ENCODE assay signal across 11 mouse cellular contexts in the genomic region with DNA sequence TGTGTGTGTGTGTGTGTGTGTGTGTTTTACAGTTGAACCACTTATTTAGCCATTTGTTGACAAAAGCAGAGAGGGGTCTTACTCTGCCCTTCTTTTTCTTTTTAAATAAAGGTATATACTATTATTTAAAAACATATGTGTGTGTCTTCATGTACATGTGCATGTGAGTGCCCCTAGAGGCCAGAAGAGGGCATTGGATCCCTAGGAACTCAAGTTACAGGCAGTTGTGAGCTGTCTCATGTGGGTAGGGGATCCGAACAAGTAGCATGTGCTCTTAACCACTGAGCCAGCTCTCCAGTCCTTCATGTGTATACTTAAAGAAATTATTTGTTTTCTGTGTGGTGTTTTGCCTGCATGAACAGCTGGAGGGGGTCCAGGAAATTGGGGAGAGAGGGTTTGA. TPM values are rescaled to one million over a fixed set of nuclear protein-coding genes. Genes with fewer than 3 reads are reported as not detected.
DNase-seq lines count a peak whose midpoint lies in the region; ATAC-seq and TF ChIP-seq lines count a peak whose summit lies in the region.
"Had no signal": no experiment of that assay in that cellular context is flagged by ENCODE, and none has a peak within 500 bp of the region (broad histone marks: within the 10 kb centered on the region; RNA-seq: fewer than 3 reads in every experiment).

No protein-coding gene starts in this region.

- H3K27me3 ChIP-seq in hindbrain, postnatal 0 days (ENCODE audit: insufficient read depth, low read length), result no peaks in the 10 kb centered on the region
- H3K27me3 ChIP-seq in hindbrain, embryonic 10.5 days (ENCODE audit: insufficient read depth, poor library complexity, severe bottlenecking), result no peaks in the 10 kb centered on the region
- H3K27me3 ChIP-seq: limb, embryonic 15.5 days had no signal

- H3K27ac ChIP-seq in hindbrain, postnatal 0 days, result no peak overlapping the region
- no peak overlapping the region for H3K27ac ChIP-seq in hindbrain, embryonic 10.5 days
- H3K27ac ChIP-seq in cortical plate, adult 2 months (ENCODE audit: insufficient read depth, low read length), result no peak overlapping the region
- H3K27ac ChIP-seq: limb, embryonic 15.5 days had no signal

- no peak for TF ChIP-seq POLR2A in cortical plate, adult 2 months (IDR thresholded peaks at IDR 0.05; ENCODE audit: extremely low read depth, insufficient read depth, low read length)

- no peak overlapping the region for H3K4me2 ChIP-seq in hindbrain, postnatal 0 days (ENCODE audit: low read depth, low read length)
- H3K4me2 ChIP-seq: limb, embryonic 15.5 days had no signal

- no peak overlapping the region for H3K9ac ChIP-seq in hindbrain, postnatal 0 days (replicated peaks; ENCODE audit: low read length)
- H3K9ac ChIP-seq: limb, embryonic 15.5 days had no signal

- ATAC-seq in hindbrain, postnatal 0 days, result no peak

- H3K9me3 ChIP-seq in hindbrain, postnatal 0 days (ENCODE audit: low read length), result no peaks in the 10 kb centered on the region
- H3K9me3 ChIP-seq in hindbrain, embryonic 10.5 days, result 0 out of 2 replicates have a peak, but pooled peaks cover 2% of the 10 kb centered on the region
- H3K9me3 ChIP-seq: limb, embryonic 15.5 days had no signal

- H3K36me3 ChIP-seq in hindbrain, postnatal 0 days (ENCODE audit: insufficient read depth, low read length), result no peaks in the 10 kb centered on the region
- no peaks in the 10 kb centered on the region for H3K36me3 ChIP-seq in hindbrain, embryonic 10.5 days
- H3K36me3 ChIP-seq: limb, embryonic 15.5 days had no signal

- peak; percentile 45 for DNase-seq in hindbrain, postnatal 0 days (ENCODE audit: low spot score)
- DNase-seq in hindbrain, embryonic 10.5 days (ENCODE audit: low spot score), result no peak
- DNase-seq in 3134 (ENCODE audit: extremely low read depth, insufficient read length, low spot score), result peak; percentile 39
- DNase-seq in CD4-positive, CD25-positive, alpha-beta regulatory T cell, adult 2 months (ENCODE audit: low read depth, low spot score), result peak; percentile 40
- no peak for DNase-seq in spleen, postnatal 14 days (ENCODE audit: low spot score in 2 of 2)
- no peak for DNase-seq in urinary bladder, postnatal 25 days (ENCODE audit: low spot score)
- no peak for DNase-seq in right cerebral cortex, postnatal 36 days (ENCODE audit: low spot score in 2 of 2)
- DNase-seq: cerebellum, adult 18-20 months; right cerebral cortex, postnatal 4 days had no signal

- no peak overlapping the region for H3K4me3 ChIP-seq in hindbrain, postnatal 0 days (ENCODE audit: low read length)
- no peak overlapping the region for H3K4me3 ChIP-seq in hindbrain, embryonic 10.5 days
- H3K4me3 ChIP-seq in cortical plate, adult 2 months (ENCODE audit: insufficient read depth, low read length), result no peak overlapping the region
- H3K4me3 ChIP-seq: limb, embryonic 15.5 days had no signal

- 46% methylated on average over 1 of the region's 1 CpGs for WGBS in hindbrain, postnatal 0 days
- 71% methylated on average over 1 of the region's 1 CpGs for WGBS in hindbrain, embryonic 10.5 days

- peak; percentile 67 for TF ChIP-seq CTCF in hindbrain, postnatal 0 days (IDR thresholded peaks at IDR 0.05; ENCODE audit: low read depth)
- TF ChIP-seq CTCF in cortical plate, adult 2 months (IDR thresholded peaks at IDR 0.05; ENCODE audit: extremely low read depth, insufficient read depth, low read length), result peak; percentile 33; the same call in 1 of the 2 replicates

- no peaks in the 10 kb centered on the region for H3K4me1 ChIP-seq in hindbrain, postnatal 0 days (ENCODE audit: insufficient read depth, low read length)
- no peaks in the 10 kb centered on the region for H3K4me1 ChIP-seq in hindbrain, embryonic 10.5 days (replicated peaks)
- no peaks in the 10 kb centered on the region for H3K4me1 ChIP-seq in cortical plate, adult 2 months (ENCODE audit: control insufficient read depth, insufficient read depth, low read length)

RNA-seq across cellular contexts. Expression of a gene that starts 7.0 kb away (rescaled TPM):
- total RNA-seq in hindbrain, postnatal 0 days (2014; rRNA removed), result 44.3 and 51.1 TPM in 2 replicates
- polyA plus RNA-seq in hindbrain, postnatal 0 days (2015; fragmentation: Nextera tagmentation; extraction: Ambion mirVana), result 47.1 and 47.7 TPM in 2 replicates
- polyA plus RNA-seq in hindbrain, embryonic 10.5 days (2016; fragmentation: Nextera tagmentation; extraction: Ambion mirVana), result 83.0 and 94.2 TPM in 2 replicates
- 18.4 and 20.2 TPM in 2 replicates for polyA plus RNA-seq in cortical plate, adult 2 months (2012; rRNA removed)

Comparison
In these comparisons a context has a peak if more than half of its experiments do, and no peak if none do; other contexts are left out.
1. DNase-seq: peak in hindbrain, postnatal 0 days (single experiment), 3134 (single experiment) and CD4-positive, CD25-positive, alpha-beta regulatory T cell, adult 2 months (single experiment); none in hindbrain, embryonic 10.5 days (single experiment), spleen, postnatal 14 days (0 of 2), urinary bladder, postnatal 25 days (single experiment) and right cerebral cortex, postnatal 36 days (0 of 2).